Mouse (Mus musculus): ENCODE measurements around the gene Olfr561. TPM values are rescaled to one million over a fixed set of nuclear protein-coding genes. Genes with fewer than 3 reads are reported as not detected.

The Olfr561 gene
- total RNA-seq (2023), result not detected

DNA sequence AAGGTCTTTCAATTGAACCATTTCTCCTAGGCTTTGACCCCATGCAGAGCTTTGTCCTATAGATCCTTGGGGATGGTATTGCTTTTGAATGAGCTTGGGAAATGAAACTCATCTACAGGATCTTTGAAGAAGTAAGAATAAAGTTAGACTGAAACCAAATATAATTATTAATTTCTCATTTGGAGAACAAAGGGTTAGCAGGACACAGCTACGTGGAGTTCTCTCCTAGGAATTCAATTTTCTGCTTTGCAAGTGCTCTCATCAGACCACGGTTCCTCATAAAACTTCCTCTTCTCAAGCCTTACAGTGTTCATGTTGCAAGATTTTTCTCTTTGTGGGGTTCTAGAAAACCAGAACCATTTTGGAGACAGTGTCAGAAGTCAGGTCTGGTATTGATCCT lies at the start of gene Olfr561:
Gene Olfr561 (plus strand): TSS at position 301 of the 400 bp plus-strand sequence.

DNA sequence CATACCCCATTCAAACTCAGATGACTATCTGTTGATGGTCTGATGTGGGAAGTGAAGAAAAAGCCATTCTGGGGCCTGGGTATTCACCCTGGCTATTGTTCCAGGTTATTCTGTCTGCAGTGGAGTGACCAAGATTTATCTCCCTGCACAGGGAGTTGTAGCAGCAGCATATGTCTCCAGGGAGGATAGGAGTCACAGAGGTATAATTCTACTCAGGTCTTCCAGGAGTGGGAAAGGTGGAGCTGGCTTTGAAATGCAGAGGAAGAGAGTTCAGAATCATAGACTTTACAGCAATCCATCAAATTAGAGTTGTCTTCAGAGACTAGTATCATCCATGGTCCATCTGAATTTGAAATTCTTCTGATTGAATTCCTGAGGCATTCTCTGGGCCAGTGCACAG lies 43.6 kb upstream of the Olfr561 start, which contains the start of gene Olfr559:
Gene Olfr559 (minus strand): TSS at position 101 of the 400 bp plus-strand sequence.

DNA sequence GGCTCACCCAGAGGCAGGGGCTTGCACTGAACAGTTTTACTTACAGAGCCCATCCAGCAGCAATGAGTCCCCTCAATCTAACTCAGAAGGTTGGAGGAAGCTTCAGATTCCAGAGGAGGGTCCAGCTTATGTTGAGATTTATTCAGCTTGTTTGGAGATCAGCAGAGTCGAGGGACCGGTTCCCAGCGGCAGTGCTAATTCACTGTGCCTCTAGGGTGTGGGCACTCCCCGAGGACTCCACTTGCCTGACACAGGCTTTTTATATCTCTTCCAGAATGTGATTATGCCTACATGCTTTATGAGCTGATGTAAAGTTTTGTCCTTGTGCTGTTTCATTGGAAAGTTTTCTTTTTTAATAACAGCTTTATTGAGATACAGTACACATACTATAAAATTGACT lies 11.8 kb upstream of the Olfr561 start, which contains the start of the genes Olfr560 and Olfr78:
Gene Olfr560 (minus strand): TSS at position 101 of the 400 bp plus-strand sequence.
Gene Olfr78 (minus strand): TSS at position 206 of the 400 bp plus-strand sequence.

DNA sequence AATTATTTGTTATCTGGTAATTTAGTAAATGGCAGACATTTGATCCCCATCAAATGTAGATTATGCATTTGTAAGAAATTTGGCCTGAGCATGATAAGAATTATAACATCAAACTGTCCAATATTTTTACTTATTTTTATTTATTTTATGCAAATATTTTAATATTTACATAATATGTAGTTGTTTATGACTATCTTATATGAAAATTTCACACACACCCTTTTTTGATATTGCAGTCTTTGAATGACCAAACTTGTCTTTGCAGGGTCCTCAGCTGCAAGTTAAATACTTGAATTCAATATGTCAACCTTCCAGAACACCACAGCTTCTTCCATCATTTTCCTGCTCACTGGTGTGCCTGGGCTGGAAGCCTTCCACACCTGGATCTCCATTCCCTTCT lies 32.2 kb downstream of the Olfr561 start, which contains the start of gene Olfr564:
Gene Olfr564 (plus strand): TSS at position 301 of the 400 bp plus-strand sequence.

Other genes starting within 250 kb of the Olfr561 start
- not detected for gene Olfr547, start 236.5 kb upstream of the Olfr561 start, total RNA-seq (2023)
- gene Olfr548-ps1, start 230.3 kb upstream of the Olfr561 start, total RNA-seq (2023), result not detected
- gene Olfr549, start 221.4 kb upstream of the Olfr561 start, total RNA-seq (2023), result not detected
- gene Trim21, start 205.7 kb upstream of the Olfr561 start, total RNA-seq (2023), result 49.0 TPM
- not detected for gene Olfr550, start 199.8 kb upstream of the Olfr561 start, total RNA-seq (2023)
- gene Olfr551, start 179.3 kb upstream of the Olfr561 start, total RNA-seq (2023), result not detected
- not detected for gene Olfr552, start 173.5 kb upstream of the Olfr561 start, total RNA-seq (2023)
- not detected for gene Olfr553, start 153.0 kb upstream of the Olfr561 start, total RNA-seq (2023)
- gene Olfr554, start 132.8 kb upstream of the Olfr561 start, total RNA-seq (2023), result not detected
- gene Olfr555, start 112.4 kb upstream of the Olfr561 start, total RNA-seq (2023), result not detected
- gene Olfr556, start 106.3 kb upstream of the Olfr561 start, total RNA-seq (2023), result not detected
- gene Trim68, start 83.9 kb upstream of the Olfr561 start, total RNA-seq (2023), result 11.6 TPM
- gene Olfr557, start 75.3 kb upstream of the Olfr561 start, total RNA-seq (2023), result not detected
- gene Olfr558, start 69.0 kb upstream of the Olfr561 start, total RNA-seq (2023), result not detected
- gene Olfr33, start 52.2 kb upstream of the Olfr561 start, total RNA-seq (2023), result not detected
- gene Olfr559, start 43.7 kb upstream of the Olfr561 start, total RNA-seq (2023), result not detected
- not detected for gene Olfr560, start 11.9 kb upstream of the Olfr561 start, total RNA-seq (2023)
- gene Olfr78, start 11.8 kb upstream of the Olfr561 start, total RNA-seq (2023), result not detected
- not detected for gene Olfr564, start 32.3 kb downstream of the Olfr561 start, total RNA-seq (2023)
- not detected for gene Olfr566, start 87.5 kb downstream of the Olfr561 start, total RNA-seq (2023)
- gene Olfr568, start 105.9 kb downstream of the Olfr561 start, total RNA-seq (2023), result not detected
- gene Olfr569, start 119.7 kb downstream of the Olfr561 start, total RNA-seq (2023), result not detected
- not detected for gene Olfr570, start 123.4 kb downstream of the Olfr561 start, total RNA-seq (2023)
- not detected for gene Olfr571, start 146.3 kb downstream of the Olfr561 start, total RNA-seq (2023)
- not detected for gene Olfr572, start 153.2 kb downstream of the Olfr561 start, total RNA-seq (2023)
- not detected for gene Olfr573-ps1, start 171.4 kb downstream of the Olfr561 start, total RNA-seq (2023)
- not detected for gene Olfr574, start 177.2 kb downstream of the Olfr561 start, total RNA-seq (2023)
- not detected for gene Olfr575, start 187.6 kb downstream of the Olfr561 start, total RNA-seq (2023)
- not detected for gene Olfr576, start 191.4 kb downstream of the Olfr561 start, total RNA-seq (2023)
- gene Olfr577, start 204.7 kb downstream of the Olfr561 start, total RNA-seq (2023), result not detected
- not detected for gene Olfr578, start 218.1 kb downstream of the Olfr561 start, total RNA-seq (2023)